Mouse (Mus musculus) liver, embryonic 14.5 days (tissue): ENCODE results near the gene Aldh1a1.

Experiments used
- CTCF ChIP-seq: IDR thresholded peaks from 2 replicates; pipeline ENCODE4 v1.5.1; 2016; ENCODE audit warnings: antibody characterized with exemption, low read depth, control low read depth
- EP300 ChIP-seq: IDR thresholded peaks from 2 replicates; pipeline ENCODE4 v1.6.1; 2016; ENCODE audit warnings: antibody characterized with exemption, low read depth

DNA sequence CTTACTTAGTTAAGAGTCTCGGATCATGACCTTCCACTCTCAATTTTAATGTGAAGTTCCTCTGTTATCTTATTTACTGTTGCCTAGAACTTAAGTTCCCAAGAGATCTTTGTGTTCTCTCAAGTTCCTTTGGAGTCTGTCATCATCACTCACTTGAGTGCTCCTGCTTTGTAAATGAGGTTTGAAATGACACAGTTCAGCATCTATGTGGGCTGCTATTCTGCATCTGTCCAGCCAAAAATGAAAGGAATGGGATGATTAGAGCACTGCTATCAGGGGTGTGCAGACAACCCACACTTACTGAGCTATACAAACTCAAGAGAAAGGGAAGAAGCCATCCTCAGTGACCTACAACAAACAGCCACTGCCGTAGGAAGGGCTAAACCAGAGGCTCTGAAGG is 44.7 kb upstream of the Aldh1a1 start:
- TF ChIP-seq CTCF = no peak
- TF ChIP-seq EP300 = no peak
